Mouse (Mus musculus) lung, adult 2 months (tissue): ENCODE results near the gene Clec16a.

Experiments used
- CTCF ChIP-seq: fragments of 200-500 bp; IDR thresholded peaks from 2 replicates; pipeline ENCODE4 v1.5.1; 2011; ENCODE audit warnings: mild to moderate bottlenecking, low read length, control low read depth; ENCODE audit not compliant: insufficient read depth
- POLR2A ChIP-seq: fragments of 200-500 bp; IDR thresholded peaks from 2 replicates; pipeline ENCODE4 v1.6.1; 2011; ENCODE audit warnings: low read depth, mild to moderate bottlenecking, control low read depth, low read length, borderline replicate concordance; ENCODE audit errors: extremely low read depth

DNA sequence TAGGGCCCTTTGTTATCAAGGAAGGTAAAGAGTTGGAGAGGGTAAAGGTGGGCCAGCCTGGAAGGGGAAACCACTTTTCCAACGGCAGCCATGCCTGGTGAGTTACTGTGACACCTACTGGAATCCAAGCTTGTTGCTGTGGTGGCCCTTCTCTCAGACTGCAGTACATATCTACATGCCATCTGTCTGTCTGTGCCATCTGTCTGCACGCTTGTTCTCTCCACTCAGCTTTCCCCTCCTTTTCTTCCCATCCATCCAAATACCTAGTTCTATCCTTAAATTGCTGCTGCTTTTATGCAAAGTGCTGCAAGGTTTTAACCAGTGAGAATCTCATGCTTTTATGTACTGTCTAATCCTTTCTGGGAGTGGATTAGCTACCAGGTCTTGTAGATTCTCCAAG is 4.5 kb downstream of the Clec16a start:
- TF ChIP-seq CTCF (no peak), POLR2A (no peak)
